Mouse (Mus musculus) stomach, postnatal 0 days (tissue): Measurements from ENCODE around the gene Kidins220. TPM values are rescaled to one million over a fixed set of nuclear protein-coding genes. Genes with fewer than 3 reads are reported as not detected.

Experiments
- ATAC-seq: fragments of 200-750 bp; cut with Nextera tagmentation; 2 replicates; pipeline ENCODE4 v1.8.0; 2017; ENCODE audit not compliant: low FRiP score, low TSS enrichment
- DNase-seq: peaks from one replicate; pipeline ENCODE4 v3.0.0-alpha.2; 2016; ENCODE audit warnings: low spot score
- H3K27ac ChIP-seq: fragments of 300-500 bp; sonication (generic); replicated peaks from 2 replicates; pipeline ENCODE4 v1.5.1; 2014; ENCODE audit warnings: mild to moderate bottlenecking, control low read depth
- H3K27me3 ChIP-seq: fragments of 300-500 bp; sonication (generic); 2 replicates; pipeline ENCODE4 v1.6.1; 2014; ENCODE audit warnings: low read length; ENCODE audit not compliant: control insufficient read depth, insufficient read depth
- H3K36me3 ChIP-seq: fragments of 300-500 bp; sonication (generic); 2 replicates; pipeline ENCODE4 v1.6.1; 2014; ENCODE audit warnings: low read length, mixed read lengths; ENCODE audit not compliant: control insufficient read depth, insufficient read depth
- H3K4me1 ChIP-seq: fragments of 300-500 bp; sonication (generic); replicated peaks from 2 replicates; pipeline ENCODE4 v1.6.1; 2014; ENCODE audit warnings: antibody characterized with exemption; ENCODE audit not compliant: control insufficient read depth, insufficient read depth
- H3K4me2 ChIP-seq: fragments of 300-500 bp; sonication (generic); replicated peaks from 2 replicates; pipeline ENCODE4 v1.6.1; 2014; ENCODE audit warnings: low read depth, mild to moderate bottlenecking, control low read depth, moderate library complexity
- H3K4me3 ChIP-seq: fragments of 300-500 bp; sonication (generic); 2 replicates; pipeline ENCODE4 v1.5.1; 2014; ENCODE audit warnings: low read depth, low read length, control low read depth
- H3K9ac ChIP-seq: fragments of 300-500 bp; sonication (generic); 2 replicates; pipeline ENCODE4 v1.6.1; 2014; ENCODE audit warnings: mild to moderate bottlenecking, low read length, control low read depth, mixed read lengths
- H3K9me3 ChIP-seq: fragments of 300-500 bp; sonication (generic); 2 replicates; pipeline ENCODE4 v1.6.1; 2016; ENCODE audit warnings: low read length; ENCODE audit not compliant: control insufficient read depth
- CTCF ChIP-seq: IDR thresholded peaks from 2 replicates; pipeline ENCODE4 v1.5.1; 2016; ENCODE audit warnings: antibody characterized with exemption, low read depth, mild to moderate bottlenecking, moderate library complexity
- EP300 ChIP-seq: optimal IDR thresholded peaks from 2 replicates; pipeline ENCODE3; 2016; ENCODE audit warnings: antibody characterized with exemption
- WGBS: fragments of 180-500 bp; shearing (Covaris S2); extraction: QIAGEN DNeasy Blood & Tissue Kit; methylation state at CpG from one replicate; pipeline ENCODE4 v1.1.7; 2014; 5-methylcytosine and 5-hydroxymethylcytosine counted together
- polyA plus RNA-seq: library from polyadenylated mRNA; unstranded; fragments of >200 nt; fragmentation: Nextera tagmentation; extraction: Ambion mirVana; gene quantifications from 2 replicates; pipeline ENCODE4 v1.2.1, GENCODE M21; 2015

Kidins220 gene
- polyA plus RNA-seq, 1 experiment from 2014 or later: 9.1 TPM

GRCm38 (mm10) chr12:24966046-24966445, 8.7 kb upstream of the Kidins220 start:
- 92% methylated on average over 2 of the region's 2 CpGs for WGBS
- 0 out of 2 replicates have a peak, but pooled peaks cover 3% of the 10 kb centered on the region for H3K9me3 ChIP-seq
- H3K9ac ChIP-seq: no peak overlapping the region
- no peak overlapping the region for H3K4me2 ChIP-seq
- no peaks in the 10 kb centered on the region for H3K4me1 ChIP-seq
- H3K27me3 ChIP-seq: no peaks in the 10 kb centered on the region
- H3K27ac ChIP-seq: no peak overlapping the region
- no peak for DNase-seq
- H3K36me3 ChIP-seq: no peaks in the 10 kb centered on the region
- TF ChIP-seq EP300 (no peak), CTCF (no peak)
- H3K4me3 ChIP-seq: no peak overlapping the region
- no peak for ATAC-seq

DNA sequence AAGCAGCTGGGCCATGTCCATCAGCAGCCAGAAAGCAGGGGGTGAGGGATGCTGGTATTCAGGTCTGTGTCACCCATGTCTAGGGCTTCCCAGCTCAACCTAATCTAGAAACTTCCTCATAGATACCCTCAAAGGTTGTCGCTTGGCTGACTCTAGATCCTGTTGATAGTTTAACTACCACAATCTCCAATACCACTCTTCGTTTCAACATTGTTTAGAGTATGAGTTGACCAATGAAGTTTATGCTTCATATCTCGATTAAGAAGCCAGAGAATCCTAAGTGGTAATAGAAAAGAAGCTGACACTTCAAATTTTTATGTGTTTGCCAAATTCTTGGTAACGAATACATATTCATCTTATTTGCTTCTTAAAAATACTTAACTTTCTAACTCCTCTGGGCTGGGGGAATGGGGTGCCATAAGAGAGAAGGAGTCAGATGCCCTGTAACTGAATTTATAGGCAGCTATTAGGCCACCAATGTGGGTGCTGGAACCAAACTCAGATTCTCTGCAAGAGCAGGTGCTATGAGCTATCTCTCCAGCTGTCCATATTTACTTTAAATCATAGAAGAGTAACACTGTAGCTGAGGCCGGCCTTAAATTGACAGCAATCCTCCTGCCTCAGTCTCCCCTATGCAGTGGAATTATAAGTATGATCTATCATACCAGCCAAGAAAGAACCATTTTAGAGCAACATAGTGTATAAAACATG, 3.1 kb upstream of the Kidins220 start:
- no peaks in the 10 kb centered on the region for H3K9me3 ChIP-seq
- H3K4me3 ChIP-seq: no peak overlapping the region
- ATAC-seq: no peak
- H3K36me3 ChIP-seq: no peaks in the 10 kb centered on the region
- no peak overlapping the region for H3K27ac ChIP-seq
- no peak overlapping the region for H3K4me2 ChIP-seq
- no peak for TF ChIP-seq CTCF
- no peak for TF ChIP-seq EP300
- 0 out of 2 replicates have a peak, but pooled peaks cover 2% of the 10 kb centered on the region for H3K4me1 ChIP-seq
- no peaks in the 10 kb centered on the region for H3K27me3 ChIP-seq
- H3K9ac ChIP-seq: no peak overlapping the region
- peak; percentile 5 for DNase-seq
- WGBS: 84% methylated on average over 5 of the region's 5 CpGs

DNA sequence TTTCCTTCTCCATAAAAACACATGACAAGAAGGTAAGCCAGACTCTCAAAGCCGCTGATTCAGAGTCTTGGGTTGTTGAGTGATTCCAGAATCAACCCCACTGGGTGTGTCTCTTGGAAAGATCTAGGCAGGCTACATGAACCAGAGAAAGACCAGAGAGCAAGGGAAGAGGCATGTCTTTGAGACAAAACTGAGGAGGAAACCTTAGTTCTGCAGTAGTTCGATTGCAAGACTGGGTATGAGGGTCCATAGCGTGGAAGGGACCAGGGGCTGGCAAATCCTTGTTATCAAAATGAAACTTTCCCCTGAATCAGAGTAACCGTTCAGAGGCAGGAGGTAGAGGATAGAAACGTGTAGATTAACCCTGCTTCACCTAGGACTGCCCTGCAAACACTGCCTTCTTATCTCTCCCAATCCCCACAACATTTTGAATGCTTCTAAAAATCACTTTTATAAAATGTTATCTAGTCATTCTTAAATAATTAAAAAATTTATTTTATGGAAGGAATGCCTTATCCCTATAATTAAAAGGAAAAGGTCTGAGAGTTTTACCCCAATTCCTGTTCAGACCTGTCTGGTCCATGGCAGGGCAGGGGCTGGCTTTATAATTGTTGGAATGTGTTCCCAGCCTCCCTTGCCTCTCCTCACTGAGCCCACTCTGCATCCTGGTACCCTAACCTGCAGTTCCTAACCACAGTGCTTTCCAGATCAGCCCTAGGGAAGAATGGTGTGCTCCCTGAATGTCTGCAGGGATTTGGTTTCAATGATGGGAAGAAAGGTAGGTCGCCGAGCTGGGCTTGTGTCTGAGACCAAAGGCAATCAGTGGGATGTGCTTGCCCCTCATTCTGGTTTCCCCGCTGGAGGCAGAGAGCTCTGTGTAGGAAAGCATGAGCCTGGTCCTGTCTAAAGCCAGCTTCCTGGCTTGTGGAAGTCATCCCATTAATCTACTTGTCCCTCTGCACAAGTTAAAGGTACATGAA, 2.1 kb upstream of the Kidins220 start:
- 67% methylated on average over 8 of the region's 8 CpGs for WGBS
- H3K4me1 ChIP-seq: 0 out of 2 replicates have a peak, but pooled peaks cover 2% of the 10 kb centered on the region

GRCm38 (mm10) chr12:24973586-24973985, 1.1 kb upstream of the Kidins220 start:
- WGBS: 61% methylated on average over 5 of the region's 5 CpGs
- TF ChIP-seq CTCF: no peak
- no peak for TF ChIP-seq EP300
- no peak for ATAC-seq

More for the DNA sequence above, 2.1 kb upstream of the Kidins220 start:
- TF ChIP-seq EP300 (no peak), CTCF (no peak)
- ATAC-seq (no peak), DNase-seq (peak; percentile 10)
- H3K4me2 ChIP-seq: no peak overlapping the region
- H3K27ac ChIP-seq: no peak overlapping the region
- no peaks in the 10 kb centered on the region for H3K27me3 ChIP-seq
- H3K9ac ChIP-seq: no peak overlapping the region
- no peak overlapping the region for H3K4me3 ChIP-seq
- no peaks in the 10 kb centered on the region for H3K9me3 ChIP-seq
- no peaks in the 10 kb centered on the region for H3K36me3 ChIP-seq

GRCm38 (mm10) chr12:24975115-24975733, 499 bp downstream of the Kidins220 start:
- H3K27me3 ChIP-seq: no peaks in the 10 kb centered on the region
- no peaks in the 10 kb centered on the region for H3K9me3 ChIP-seq
- DNase-seq (peak; percentile 66), ATAC-seq (peak; percentile 27)
- no peaks in the 10 kb centered on the region for H3K36me3 ChIP-seq
- WGBS: 1% methylated on average over 30 of the region's 31 CpGs
- peak overlapping the region; percentile 87 for H3K4me3 ChIP-seq
- peak overlapping the region; percentile 71 for H3K4me2 ChIP-seq
- H3K4me1 ChIP-seq: 0 out of 2 replicates have a peak, but pooled peaks cover 2% of the 10 kb centered on the region
- TF ChIP-seq EP300: no peak
- peak; percentile 80 for TF ChIP-seq CTCF
- peak overlapping the region; percentile 73 for H3K9ac ChIP-seq
- peak overlapping the region; percentile 93 for H3K27ac ChIP-seq

More at GRCm38 (mm10) chr12:24973586-24973985, 1.1 kb upstream of the Kidins220 start:
- H3K9me3 ChIP-seq: no peaks in the 10 kb centered on the region
- H3K36me3 ChIP-seq: no peaks in the 10 kb centered on the region
- no peak overlapping the region for H3K27ac ChIP-seq
- no peak overlapping the region for H3K4me3 ChIP-seq
- no peaks in the 10 kb centered on the region for H3K27me3 ChIP-seq
- peak; percentile 14 for DNase-seq
- H3K4me1 ChIP-seq: 0 out of 2 replicates have a peak, but pooled peaks cover 2% of the 10 kb centered on the region
- H3K4me2 ChIP-seq: no peak overlapping the region
- H3K9ac ChIP-seq: no peak overlapping the region
